ENCODE assay signal across 8 mouse cellular contexts in the genomic region with DNA sequence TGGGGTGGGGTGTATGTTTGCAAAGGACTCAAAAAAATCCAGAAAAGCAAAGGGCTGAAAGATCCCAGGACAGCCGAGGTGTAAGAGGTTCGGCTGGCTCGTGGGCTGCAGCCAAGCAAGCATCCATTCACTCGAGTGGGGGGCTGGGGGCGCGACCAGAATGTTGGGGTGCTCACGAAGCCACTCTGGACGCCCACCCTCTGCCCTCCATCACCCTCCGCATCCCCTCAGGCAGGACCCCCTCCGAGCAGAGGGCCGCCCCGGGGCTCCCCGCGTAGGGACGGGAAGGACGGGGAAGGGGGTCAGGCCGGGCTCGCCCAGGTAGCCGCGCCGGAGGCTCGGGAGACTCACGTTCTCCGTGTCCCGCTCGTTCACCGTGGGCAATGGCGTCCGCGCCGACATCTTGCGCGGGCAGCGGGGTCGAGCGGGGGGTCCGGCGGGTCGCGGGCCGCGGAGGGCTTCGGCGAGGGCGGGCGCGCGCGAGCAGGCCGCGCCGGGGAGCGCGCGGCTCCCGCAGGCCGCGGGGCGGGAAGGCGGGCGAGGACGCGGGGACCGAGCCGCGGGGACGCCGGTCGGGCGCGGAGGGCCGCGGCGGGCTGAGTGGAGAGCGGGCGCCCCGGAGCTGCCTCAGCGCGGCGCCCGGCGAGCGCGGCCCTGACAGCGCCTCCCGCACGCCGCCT. TPM values are rescaled to one million over a fixed set of nuclear protein-coding genes. Genes with fewer than 3 reads are reported as not detected.
A peak's percentile ranks its signal among the peaks of the same experiment; 100 is the strongest.
DNase-seq lines count a peak whose midpoint lies in the region; ATAC-seq lines count a peak whose summit lies in the region.

A gene (minus strand): TSS at position 500 of the 680 bp plus-strand sequence.

- H3K36me3 ChIP-seq in stomach, embryonic 14.5 days (ENCODE audit: control insufficient read depth, insufficient read depth, low read length) = no peaks in the 10 kb centered on the region

- peak within 1 kb of the TSS; percentile 67 for H3K4me2 ChIP-seq in stomach, embryonic 14.5 days (replicated peaks; ENCODE audit: low read depth, low read length)

- H3K4me3 ChIP-seq in stomach, embryonic 14.5 days (ENCODE audit: low read depth, low read length) = peak within 1 kb of the TSS; percentile 71

- H3K27me3 ChIP-seq in stomach, embryonic 14.5 days (ENCODE audit: control insufficient read depth, insufficient read depth, low read length) = no peaks in the 10 kb centered on the region

- no peaks in the 10 kb centered on the region for H3K9me3 ChIP-seq in stomach, embryonic 14.5 days (ENCODE audit: control insufficient read depth, low read depth, low read length)

- H3K4me1 ChIP-seq in stomach, embryonic 14.5 days (ENCODE audit: control insufficient read depth, insufficient read depth, low read length) = peaks cover 9% of the 10 kb centered on the region; the same call in 1 of the 2 replicates

- peak; percentile 25 to 74 for DNase-seq in adrenal gland, adult (ENCODE audit: inconsistent age in 2 of 2, low spot score in 1 of 2)
- no peak for DNase-seq in adrenal gland, adult 8-10 months
- DNase-seq in urinary bladder, adult 2 months (ENCODE audit: low spot score) = peak; percentile 31
- DNase-seq in urinary bladder, postnatal 14 days (ENCODE audit: low spot score) = no peak
- peak in 1 of 2 experiments; percentile 28 for DNase-seq in frontal cortex, adult 2 months (ENCODE audit: extremely low spot score in 1 of 2, low spot score in 1 of 2)
- peak; percentile 33 for DNase-seq in kidney, postnatal 10 days
- peak; percentile 13 for DNase-seq in lung, postnatal 10 days

- H3K9ac ChIP-seq in stomach, embryonic 14.5 days (replicated peaks; ENCODE audit: low read depth, low read length) = peak within 1 kb of the TSS; percentile 91

- WGBS in stomach, embryonic 14.5 days = under 1% methylated on average over 57 of the region's 88 CpGs

- peak within 1 kb of the TSS; percentile 33; the same call in 1 of the 2 replicates for H3K27ac ChIP-seq in stomach, embryonic 14.5 days (ENCODE audit: low read length)

- ATAC-seq in stomach, embryonic 14.5 days (ENCODE audit: insufficient number of reproducible peaks, insufficient read depth, low FRiP score, low read depth) = peak; percentile 61; the same call in 1 of the 2 replicates

RNA-seq across cellular contexts. Expression of the gene that starts here (rescaled TPM):
- total RNA-seq in adrenal gland, adult 8-10 months (2022) = 10 to 100 TPM in 1 of 4 experiments, 1 to 10 TPM in 3; 5.2 to 10.7 (median 8.5) TPM
- 5.0 and 7.7 TPM in 2 replicates for polyA plus RNA-seq in urinary bladder, adult 2 months (2012; rRNA removed)
- polyA plus RNA-seq in frontal cortex, adult 2 months (2012; rRNA removed) = 48.6 and 51.7 TPM in 2 replicates
- 3.0 and 3.3 TPM in 2 replicates for polyA plus RNA-seq in stomach, embryonic 14.5 days (2014; fragmentation: Nextera tagmentation; extraction: Ambion mirVana)

Comparison
In these comparisons a context has a peak if more than half of its experiments do, and no peak if none do; other contexts are left out.
1. DNase-seq: peak in adrenal gland, adult (2 of 2), urinary bladder, adult 2 months (single experiment), kidney, postnatal 10 days (single experiment) and lung, postnatal 10 days (single experiment); none in adrenal gland, adult 8-10 months (single experiment) and urinary bladder, postnatal 14 days (single experiment).